Mouse (Mus musculus): ENCODE measurements at regions not wholly inside any gene's neighbourhood (a gene's known extent, or its start where the extent isn't known, plus 50 kb on each side); places are given as distances from the start of the nearest gene placed in this dataset.

DNA sequence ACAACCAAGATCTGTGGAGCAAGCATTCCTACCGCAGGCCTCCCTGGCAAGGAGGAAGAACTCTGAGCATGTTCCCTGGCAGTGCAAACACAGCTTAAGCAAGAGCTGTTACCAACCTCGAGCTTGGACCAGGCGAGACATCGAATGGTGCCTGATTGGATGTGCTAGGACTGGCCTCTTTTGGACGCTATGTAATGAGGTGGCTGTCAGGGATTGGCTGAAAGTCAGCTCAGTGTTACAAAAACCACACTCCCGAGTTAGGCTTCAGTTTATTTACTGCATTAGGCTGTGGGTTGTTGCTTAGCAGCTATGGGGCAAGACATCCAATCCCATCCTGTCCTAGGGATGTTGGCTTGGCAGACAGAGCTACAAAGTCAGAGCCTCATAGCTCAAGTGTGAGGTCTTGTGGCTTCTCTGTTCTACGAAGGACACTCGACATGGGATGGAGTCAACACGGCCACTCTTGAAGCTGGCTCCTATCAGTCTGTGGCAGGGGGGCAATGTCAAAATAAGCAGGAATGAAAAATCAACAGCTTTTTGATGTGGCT lies 244.5 kb downstream of the Prex1 start:
- H3K4me3 ChIP-seq (ENCODE audit: insufficient read depth in 1 of 2, low read depth in 2 of 2, low read length in 2 of 2), result no peak overlapping the region
- H3K36me3 ChIP-seq (replicated peaks; ENCODE audit: control insufficient read depth, insufficient read depth, low read depth), result no peaks in the 10 kb centered on the region
- no peak overlapping the region for H3K27ac ChIP-seq
- TF ChIP-seq CTCF (IDR thresholded peaks at IDR 0.05; ENCODE audit: low read depth) (no peak), EP300 (IDR thresholded peaks at IDR 0.05; ENCODE audit: low read depth) (no peak)
- peaks cover 0 to 6% of the 10 kb centered on the region in 2 experiments; a peak in 2 of 4 replicates for H3K4me1 ChIP-seq (replicated peaks; ENCODE audit: control insufficient read depth in 2 of 2, insufficient read depth in 2 of 2, low read length in 1 of 2)
- H3K4me2 ChIP-seq (ENCODE audit: low read depth), result no peak overlapping the region
- no peaks in the 10 kb centered on the region for H3K9me3 ChIP-seq (ENCODE audit: control insufficient read depth, low read length)
- H3K27me3 ChIP-seq (ENCODE audit: control insufficient read depth, insufficient read depth, low read length), result no peaks in the 10 kb centered on the region
- WGBS (ENCODE audit: insufficient replicate concordance), result 60% methylated on average over 9 of the region's 9 CpGs
- no peak overlapping the region for H3K9ac ChIP-seq (replicated peaks)
- DNase-seq (ENCODE audit: low read depth in 3 of 3, low spot score in 3 of 3) (no peak), ATAC-seq (ENCODE audit: insufficient read depth) (no peak)

DNA sequence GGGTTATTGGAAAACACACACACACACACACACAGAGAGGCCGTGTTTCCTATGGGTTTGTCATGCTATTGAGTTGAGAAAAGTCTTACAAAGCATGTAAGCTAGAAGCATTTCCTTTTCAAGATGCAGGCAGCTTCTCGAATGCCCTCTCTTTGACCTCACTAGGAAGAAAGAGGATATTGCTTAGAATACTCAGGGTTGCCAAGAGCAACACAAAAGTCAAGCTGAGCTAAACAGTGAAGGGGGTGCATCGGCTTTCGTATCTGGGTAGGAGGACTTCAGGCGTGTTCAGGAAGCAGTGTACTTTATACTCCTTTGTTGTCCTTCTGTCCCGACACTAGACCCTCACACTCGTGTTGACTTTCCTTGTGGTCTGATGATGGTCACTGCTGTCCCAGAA lies 246.5 kb downstream of the Prex1 start:
- 48% methylated on average over 7 of the region's 7 CpGs for WGBS (ENCODE audit: insufficient replicate concordance)
- Histone ChIP-seq H3K9ac (replicated peaks) (no peak overlapping the region), H3K27me3 (ENCODE audit: control insufficient read depth, insufficient read depth, low read length) (no peaks in the 10 kb centered on the region), H3K4me1 (replicated peaks; ENCODE audit: control insufficient read depth in 2 of 2, insufficient read depth in 2 of 2, low read length in 1 of 2) (peaks cover 0 to 6% of the 10 kb centered on the region in 2 experiments; a peak in 2 of 4 replicates), H3K27ac (no peak overlapping the region), H3K4me3 (ENCODE audit: insufficient read depth in 1 of 2, low read depth in 2 of 2, low read length in 2 of 2) (no peak overlapping the region), H3K36me3 (replicated peaks; ENCODE audit: control insufficient read depth, insufficient read depth, low read depth) (no peaks in the 10 kb centered on the region), H3K4me2 (ENCODE audit: low read depth) (no peak overlapping the region), H3K9me3 (ENCODE audit: control insufficient read depth, low read length) (no peaks in the 10 kb centered on the region)
- TF ChIP-seq EP300 (IDR thresholded peaks at IDR 0.05; ENCODE audit: low read depth), result no peak
- TF ChIP-seq CTCF (IDR thresholded peaks at IDR 0.05; ENCODE audit: low read depth), result no peak
- no peak for DNase-seq (ENCODE audit: low read depth in 3 of 3, low spot score in 3 of 3)
- ATAC-seq (ENCODE audit: insufficient read depth), result no peak

DNA sequence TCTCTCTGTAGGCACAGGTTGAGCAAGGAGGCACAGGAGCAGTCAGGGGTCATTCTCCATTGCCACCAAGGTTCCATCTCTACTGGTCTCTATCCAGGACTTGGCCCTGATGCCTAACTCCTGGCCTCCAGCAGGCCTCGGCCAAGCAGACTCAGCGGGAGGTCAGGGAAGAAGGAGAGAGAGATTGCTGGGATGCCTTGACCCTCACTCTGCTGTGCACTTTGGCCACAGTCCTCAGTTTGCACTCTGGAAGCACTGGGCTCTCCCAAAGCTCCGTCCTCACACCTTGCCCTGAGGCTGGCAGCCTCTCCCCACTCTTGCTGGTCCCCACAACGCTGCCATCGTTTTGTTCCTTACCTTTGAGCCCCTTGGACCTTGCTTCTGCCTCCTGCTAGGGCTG lies 248.1 kb downstream of the Prex1 start:
- Histone ChIP-seq H3K27me3 (ENCODE audit: control insufficient read depth, insufficient read depth, low read length) (no peaks in the 10 kb centered on the region), H3K4me2 (ENCODE audit: low read depth) (no peak overlapping the region), H3K4me3 (ENCODE audit: insufficient read depth in 1 of 2, low read depth in 2 of 2, low read length in 2 of 2) (no peak overlapping the region), H3K9me3 (ENCODE audit: control insufficient read depth, low read length) (no peaks in the 10 kb centered on the region), H3K9ac (replicated peaks) (no peak overlapping the region), H3K36me3 (replicated peaks; ENCODE audit: control insufficient read depth, insufficient read depth, low read depth) (no peaks in the 10 kb centered on the region), H3K4me1 (replicated peaks; ENCODE audit: control insufficient read depth in 2 of 2, insufficient read depth in 2 of 2, low read length in 1 of 2) (peaks cover 0 to 2% of the 10 kb centered on the region in 2 experiments; a peak in 1 of 4 replicates), H3K27ac (no peak overlapping the region)
- no peak for DNase-seq (ENCODE audit: low read depth in 3 of 3, low spot score in 3 of 3)
- ATAC-seq (ENCODE audit: insufficient read depth), result no peak
- no peak for TF ChIP-seq EP300 (IDR thresholded peaks at IDR 0.05; ENCODE audit: low read depth)
- no peak for TF ChIP-seq CTCF (IDR thresholded peaks at IDR 0.05; ENCODE audit: low read depth)
- WGBS (ENCODE audit: insufficient replicate concordance), result 56% methylated on average over 5 of the region's 5 CpGs

DNA sequence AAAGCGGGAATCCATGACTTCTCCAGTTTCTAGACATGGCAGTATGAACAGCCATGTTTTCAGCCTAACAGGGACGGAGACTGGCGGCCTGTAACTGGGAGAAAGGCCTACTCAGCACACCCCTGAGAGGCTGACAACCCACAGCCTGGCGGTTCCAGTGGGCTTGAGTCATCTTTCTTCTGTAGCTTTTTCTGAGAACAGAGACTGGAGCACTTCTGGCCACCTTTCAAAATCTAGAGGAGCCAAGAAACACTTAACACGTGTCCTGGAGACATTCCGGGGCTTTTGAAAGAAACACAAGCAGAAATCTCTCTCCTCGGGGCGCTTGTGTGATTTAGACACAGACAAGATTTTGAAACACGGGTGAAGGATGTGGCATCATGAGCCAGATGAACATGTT lies 250.1 kb downstream of the Prex1 start:
- no peak overlapping the region for H3K27ac ChIP-seq
- WGBS (ENCODE audit: insufficient replicate concordance), result 61% methylated on average over 9 of the region's 9 CpGs
- no peaks in the 10 kb centered on the region for H3K9me3 ChIP-seq (ENCODE audit: control insufficient read depth, low read length)
- DNase-seq (ENCODE audit: low read depth in 3 of 3, low spot score in 3 of 3) (no peak), ATAC-seq (ENCODE audit: insufficient read depth) (no peak)
- no peaks in the 10 kb centered on the region for H3K27me3 ChIP-seq (ENCODE audit: control insufficient read depth, insufficient read depth, low read length)
- H3K36me3 ChIP-seq (replicated peaks; ENCODE audit: control insufficient read depth, insufficient read depth, low read depth), result no peaks in the 10 kb centered on the region
- H3K9ac ChIP-seq (replicated peaks), result no peak overlapping the region
- TF ChIP-seq CTCF (IDR thresholded peaks at IDR 0.05; ENCODE audit: low read depth), result no peak
- TF ChIP-seq EP300 (IDR thresholded peaks at IDR 0.05; ENCODE audit: low read depth), result no peak
- H3K4me3 ChIP-seq (ENCODE audit: insufficient read depth in 1 of 2, low read depth in 2 of 2, low read length in 2 of 2), result no peak overlapping the region
- H3K4me2 ChIP-seq (ENCODE audit: low read depth), result no peak overlapping the region
- peaks cover 0 to 6% of the 10 kb centered on the region in 2 experiments; a peak in 2 of 4 replicates for H3K4me1 ChIP-seq (replicated peaks; ENCODE audit: control insufficient read depth in 2 of 2, insufficient read depth in 2 of 2, low read length in 1 of 2)

DNA sequence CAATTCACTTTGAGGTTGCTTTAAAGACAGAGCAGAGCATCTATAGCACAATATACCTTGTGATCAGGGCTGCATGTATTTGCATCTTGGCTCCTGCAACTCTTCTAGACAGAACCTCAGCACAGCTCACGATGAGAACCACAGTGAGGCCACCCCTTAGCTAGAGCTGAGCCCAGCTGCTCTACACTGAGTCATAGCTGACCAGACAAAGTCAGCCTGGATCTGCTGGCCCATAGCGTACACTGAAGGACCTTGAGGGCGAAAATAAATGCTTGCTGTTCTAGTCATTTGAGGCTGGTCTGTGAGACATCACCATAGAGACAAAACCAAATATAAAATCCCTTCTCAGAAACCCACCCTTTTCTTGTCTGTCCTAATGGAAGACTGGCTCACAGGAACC lies 251.7 kb downstream of the Prex1 start:
- peaks cover 0 to 6% of the 10 kb centered on the region in 2 experiments; a peak in 2 of 4 replicates for H3K4me1 ChIP-seq (replicated peaks; ENCODE audit: control insufficient read depth in 2 of 2, insufficient read depth in 2 of 2, low read length in 1 of 2)
- no peak overlapping the region for H3K4me2 ChIP-seq (ENCODE audit: low read depth)
- 62% methylated on average over 3 of the region's 3 CpGs for WGBS (ENCODE audit: insufficient replicate concordance)
- no peaks in the 10 kb centered on the region for H3K9me3 ChIP-seq (ENCODE audit: control insufficient read depth, low read length)
- TF ChIP-seq EP300 (IDR thresholded peaks at IDR 0.05; ENCODE audit: low read depth), result no peak
- TF ChIP-seq CTCF (IDR thresholded peaks at IDR 0.05; ENCODE audit: low read depth), result no peak
- no peaks in the 10 kb centered on the region for H3K27me3 ChIP-seq (ENCODE audit: control insufficient read depth, insufficient read depth, low read length)
- DNase-seq (ENCODE audit: low read depth in 3 of 3, low spot score in 3 of 3) (no peak), ATAC-seq (ENCODE audit: insufficient read depth) (no peak)
- H3K36me3 ChIP-seq (replicated peaks; ENCODE audit: control insufficient read depth, insufficient read depth, low read depth), result no peaks in the 10 kb centered on the region
- H3K4me3 ChIP-seq (ENCODE audit: insufficient read depth in 1 of 2, low read depth in 2 of 2, low read length in 2 of 2), result no peak overlapping the region
- H3K9ac ChIP-seq (replicated peaks), result no peak overlapping the region
- H3K27ac ChIP-seq, result no peak overlapping the region
